Mouse (Mus musculus): ENCODE data around the gene Sema4c.

Gene Sema4c

GRCm38 (mm10) chr1:36558031-36558993, at the start of gene Sema4c:
Sema4c (minus strand) TSS chr1:36558349.
- no peak for DNase-seq (ENCODE audit: extremely low read depth, low read depth)

DNA sequence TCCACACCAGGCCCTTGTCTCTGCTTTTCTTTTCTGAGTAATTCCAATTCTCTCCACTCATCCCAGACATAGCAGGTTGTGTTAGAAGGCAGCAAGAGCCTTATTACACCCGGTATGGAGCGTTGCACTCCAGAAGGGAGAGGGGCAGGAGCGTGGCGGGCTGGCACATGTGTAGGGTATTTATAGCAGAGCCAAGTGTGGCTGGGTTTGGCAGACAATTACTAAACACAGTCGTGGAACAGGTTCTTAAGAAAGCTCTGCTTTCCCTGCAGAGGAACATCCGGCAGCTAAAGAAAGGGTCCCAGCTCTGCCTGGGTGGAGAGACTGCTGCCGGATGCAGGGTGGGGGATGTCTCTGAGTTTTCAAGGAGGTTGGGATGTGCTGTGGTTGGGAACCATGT, 48.8 kb upstream of the Sema4c start:
- no peak for DNase-seq (ENCODE audit: extremely low read depth, low read depth)

DNA sequence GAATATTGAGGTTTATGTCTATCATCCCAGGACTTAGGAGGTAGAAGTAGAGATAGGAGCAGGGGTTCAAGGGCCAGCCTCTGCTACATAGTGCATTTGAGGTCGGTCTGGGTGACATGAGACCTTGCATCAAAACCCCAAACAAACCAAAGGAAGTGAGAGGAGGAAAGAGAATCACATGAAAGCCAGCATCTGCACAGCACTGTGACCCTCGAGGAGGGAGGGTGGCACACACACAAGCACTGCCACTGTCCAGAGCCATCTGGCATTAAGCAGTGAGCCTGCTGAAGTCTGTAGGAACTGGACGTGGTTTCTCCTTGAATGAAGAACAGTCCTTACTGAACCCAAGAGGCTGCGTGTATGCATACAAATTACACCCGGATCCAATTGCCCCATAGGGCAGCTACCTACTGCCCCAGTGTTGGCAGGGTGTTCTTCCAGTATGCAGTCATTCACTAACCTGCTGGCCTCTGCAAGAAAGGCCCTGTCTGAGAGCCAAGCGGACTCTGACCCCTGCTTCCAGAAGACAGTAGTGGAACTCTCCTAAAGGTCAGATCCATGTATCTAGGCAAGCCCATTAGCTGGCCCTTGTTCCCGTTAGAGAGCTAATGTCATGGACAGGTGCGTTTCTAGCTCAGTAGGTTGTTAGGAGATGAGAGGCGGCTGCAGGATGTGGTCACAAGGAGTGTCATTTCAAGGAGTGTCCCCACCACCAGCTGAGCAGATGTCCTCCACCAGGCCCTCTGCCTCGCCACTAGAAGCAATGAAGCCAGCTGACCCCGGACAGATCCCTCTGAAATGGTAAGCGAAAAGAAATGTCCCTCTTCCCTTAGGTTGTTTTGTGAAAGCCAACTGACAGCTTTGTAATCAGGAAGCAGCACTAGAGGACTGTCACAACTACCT, 46.4 kb upstream of the Sema4c start:
- DNase-seq (ENCODE audit: extremely low read depth, low read depth), result no peak

- no peak for DNase-seq (ENCODE audit: extremely low read depth, low read depth)
Measured at GRCm38 (mm10) chr1:36603361-36603760, 45.2 kb upstream of the Sema4c start.

- DNase-seq (ENCODE audit: extremely low read depth, low read depth), result no peak
Measured at GRCm38 (mm10) chr1:36602271-36602670, 44.1 kb upstream of the Sema4c start.

DNA sequence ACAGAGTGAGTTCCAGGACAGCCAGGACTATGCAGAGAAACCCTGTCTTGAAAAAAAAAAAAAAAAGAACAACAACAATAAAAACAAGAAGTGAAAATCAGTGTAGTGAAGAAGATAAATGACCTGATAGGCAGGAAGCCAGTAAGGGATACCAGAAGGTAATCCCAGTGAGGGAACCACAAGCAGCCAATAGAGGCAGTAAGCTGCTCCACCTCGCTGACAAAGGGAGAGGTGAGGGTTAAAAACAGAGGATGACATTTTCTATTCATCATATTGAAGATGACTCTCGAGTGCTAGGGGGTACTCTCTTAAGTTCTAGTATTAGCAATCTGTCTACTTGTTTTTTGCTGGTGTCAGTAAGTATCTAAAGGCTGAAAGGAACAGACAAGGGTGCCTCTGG, 40.3 kb upstream of the Sema4c start:
- no peak for DNase-seq (ENCODE audit: extremely low read depth, low read depth)

GRCm38 (mm10) chr1:36596114-36596513, 38.0 kb upstream of the Sema4c start:
- no peak for DNase-seq (ENCODE audit: extremely low read depth, low read depth)

- DNase-seq (ENCODE audit: extremely low read depth, low read depth), result no peak
Measured at GRCm38 (mm10) chr1:36595167-36595931, 37.2 kb upstream of the Sema4c start.

DNA sequence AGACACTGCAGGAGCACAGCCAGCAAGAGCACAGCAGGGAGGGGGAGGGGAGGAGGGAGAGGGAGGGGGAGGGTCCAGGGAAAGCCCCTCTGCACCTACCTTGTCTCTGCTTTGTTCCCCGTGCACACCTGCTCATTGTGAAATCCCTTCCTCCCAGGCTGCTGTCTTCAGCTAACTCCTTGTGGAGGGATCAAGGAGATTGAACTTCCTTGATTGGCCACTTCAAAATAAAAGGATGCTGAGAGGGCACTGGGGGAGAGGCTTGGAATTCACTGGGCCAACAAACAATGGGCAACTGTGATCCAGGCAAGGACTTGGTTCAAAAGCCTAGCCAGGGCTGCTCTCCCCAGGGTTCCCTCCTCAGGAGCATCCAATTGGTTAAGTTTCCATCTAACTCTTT, 35.0 kb upstream of the Sema4c start:
- DNase-seq (ENCODE audit: extremely low read depth, low read depth), result no peak

GRCm38 (mm10) chr1:36591408-36591807, 33.3 kb upstream of the Sema4c start:
- DNase-seq (ENCODE audit: extremely low read depth, low read depth), result no peak

GRCm38 (mm10) chr1:36590664-36591063, 32.5 kb upstream of the Sema4c start:
- no peak for DNase-seq (ENCODE audit: extremely low read depth, low read depth)

- no peak for DNase-seq (ENCODE audit: extremely low read depth, low read depth)
Measured at GRCm38 (mm10) chr1:36589486-36589885, 31.3 kb upstream of the Sema4c start.

DNA sequence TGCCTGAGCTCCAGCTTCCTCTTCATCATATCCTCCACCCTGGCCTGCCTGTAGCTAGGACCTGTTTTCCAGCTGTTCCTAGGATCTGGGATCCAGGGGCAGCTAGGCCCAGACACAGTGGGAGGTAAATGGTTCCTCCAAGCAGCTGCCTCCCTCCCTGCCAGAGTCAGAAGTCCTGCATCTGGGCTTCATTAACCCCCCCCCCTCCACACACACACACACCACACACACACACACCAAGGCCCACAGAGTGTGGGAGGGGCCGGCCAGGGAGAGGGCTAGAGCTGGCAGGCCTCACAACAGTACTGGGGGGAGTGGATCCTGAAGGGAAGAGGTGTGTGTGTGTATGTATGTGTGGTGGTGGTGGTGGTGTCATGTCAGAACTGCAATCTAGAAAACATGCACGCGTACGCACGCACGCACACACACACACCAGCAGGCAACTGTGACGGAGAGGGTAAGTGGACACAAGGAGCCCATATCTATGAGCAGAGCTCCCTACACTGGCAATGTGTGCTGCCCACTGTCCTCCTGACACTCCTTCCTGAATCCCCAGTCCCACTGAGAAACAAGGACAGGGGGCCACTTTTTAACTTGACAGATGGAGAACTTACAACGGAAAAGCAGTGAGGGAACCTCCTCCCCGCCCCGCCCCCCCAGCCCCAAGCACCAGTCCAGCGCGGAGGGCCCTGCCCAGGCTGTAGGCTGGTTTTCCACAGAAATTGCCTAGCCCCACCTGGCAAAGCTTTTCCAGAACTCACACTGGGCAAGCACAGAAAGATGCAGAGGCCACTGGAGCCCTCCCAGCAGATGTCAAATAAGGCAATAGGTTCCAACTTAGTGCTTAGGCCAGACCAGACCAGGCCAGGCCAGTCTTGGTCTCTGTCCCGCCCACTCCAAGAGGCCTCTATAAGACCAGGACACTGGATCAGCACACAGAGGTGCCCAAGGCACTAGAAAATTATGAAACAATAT, 30.6 kb upstream of the Sema4c start:
- DNase-seq (ENCODE audit: extremely low read depth, low read depth), result no peak

- DNase-seq (ENCODE audit: extremely low read depth, low read depth), result no peak
Measured at GRCm38 (mm10) chr1:36587860-36588259, 29.7 kb upstream of the Sema4c start.

DNA sequence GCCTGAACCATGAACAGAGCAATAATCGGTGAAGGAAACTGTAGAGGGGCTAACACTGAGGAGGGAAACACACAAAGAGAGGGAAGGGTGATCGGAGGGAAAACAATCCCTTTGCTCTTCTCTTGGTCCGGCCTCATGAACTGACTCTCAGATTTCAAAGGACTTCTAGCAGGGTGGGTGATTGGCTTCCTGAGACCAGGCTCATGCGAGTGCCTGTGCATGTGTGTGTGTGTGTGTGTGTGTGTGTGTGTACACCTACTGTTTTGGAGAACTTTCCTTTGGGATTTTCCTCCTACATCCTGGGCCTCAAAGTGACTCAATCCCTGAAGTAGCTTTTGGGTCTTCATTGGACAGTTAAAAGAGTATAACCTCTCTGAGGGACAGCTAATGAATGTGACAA, 28.1 kb upstream of the Sema4c start:
- DNase-seq (ENCODE audit: extremely low read depth, low read depth), result no peak

- DNase-seq (ENCODE audit: extremely low read depth, low read depth), result no peak
Measured at GRCm38 (mm10) chr1:36583408-36584116, 25.4 kb upstream of the Sema4c start.

- DNase-seq (ENCODE audit: extremely low read depth, low read depth), result no peak
Measured at GRCm38 (mm10) chr1:36582211-36582610, 24.1 kb upstream of the Sema4c start.

DNA sequence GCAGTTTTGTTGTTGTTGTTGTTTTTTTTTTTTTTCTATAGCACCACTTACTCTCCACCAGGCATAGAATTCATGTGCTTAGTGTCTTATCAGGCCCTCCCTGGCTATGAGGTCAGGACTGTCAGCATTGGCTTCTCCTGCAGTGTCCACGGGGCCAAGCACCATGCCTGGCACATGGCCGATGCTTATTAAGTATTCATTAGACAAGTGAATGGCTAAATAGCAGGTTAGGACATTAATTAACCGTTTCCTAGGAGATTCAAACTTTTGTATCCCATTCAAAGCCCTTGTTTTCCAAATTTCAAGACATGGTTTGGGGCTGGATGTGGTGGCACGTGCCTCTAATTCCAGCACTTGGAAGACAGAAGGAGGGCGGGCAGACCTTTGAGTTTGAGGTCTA, 23.1 kb upstream of the Sema4c start:
- DNase-seq (ENCODE audit: extremely low read depth, low read depth), result no peak

GRCm38 (mm10) chr1:36580384-36581207, 22.4 kb upstream of the Sema4c start:
- peak; percentile 41 for DNase-seq (ENCODE audit: extremely low read depth, low read depth)

All from MEL-GATA-1-ER (cell line).